Mouse (Mus musculus) small intestine, adult 2 months (tissue): ENCODE results near the gene Crct1.

Experiments used
- CTCF ChIP-seq: fragments of 200-500 bp; IDR thresholded peaks from 2 replicates; pipeline ENCODE4 v1.5.1; 2012; ENCODE audit warnings: low read depth, mild to moderate bottlenecking, control low read depth, inconsistent platforms, low read length, moderate library complexity, mixed read lengths; ENCODE audit not compliant: insufficient replicate concordance, insufficient read length; ENCODE audit errors: extremely low read depth
- POLR2A ChIP-seq: fragments of 200-500 bp; IDR thresholded peaks from 2 replicates; pipeline ENCODE4 v1.6.1; 2012; ENCODE audit warnings: low read depth, mild to moderate bottlenecking, control low read depth, inconsistent platforms, low read length, moderate library complexity

GRCm38 (mm10) chr3:93050182-93050581, 34.7 kb upstream of the Crct1 start:
- TF ChIP-seq POLR2A (no peak), CTCF (no peak)
